Mouse (Mus musculus): ENCODE measurements around the gene Nufip1.
A peak's percentile ranks its signal among the peaks of the same experiment; 100 is the strongest.

Nufip1 gene

GRCm38 (mm10) chr14:76110396-76111221 is at the start of gene Nufip1, which contains the start of gene Gpalpp1:
Gene Nufip1 (plus strand): TSS chr14:76110891.
Gene Gpalpp1 (minus strand): TSS chr14:76110760.
- peak; percentile 96 for DNase-seq (ENCODE audit: low read depth, low spot score)

GRCm38 (mm10) chr14:76067237-76067636 is 43.5 kb upstream of the Nufip1 start:
- no peak for DNase-seq (ENCODE audit: low read depth, low spot score)

GRCm38 (mm10) chr14:76068296-76068695 is 42.4 kb upstream of the Nufip1 start:
- no peak for DNase-seq (ENCODE audit: low read depth, low spot score)

- DNase-seq (ENCODE audit: low read depth, low spot score) = no peak
Measured at GRCm38 (mm10) chr14:76069296-76069695, 41.4 kb upstream of the Nufip1 start.

- DNase-seq (ENCODE audit: low read depth, low spot score) = no peak
Measured at GRCm38 (mm10) chr14:76072626-76073025, 38.1 kb upstream of the Nufip1 start.

GRCm38 (mm10) chr14:76074206-76074605 is 36.5 kb upstream of the Nufip1 start:
- no peak for DNase-seq (ENCODE audit: low read depth, low spot score)

GRCm38 (mm10) chr14:76075721-76076120 is 35.0 kb upstream of the Nufip1 start:
- DNase-seq (ENCODE audit: low read depth, low spot score) = no peak

- no peak for DNase-seq (ENCODE audit: low read depth, low spot score)
Measured at GRCm38 (mm10) chr14:76076602-76077001, 34.1 kb upstream of the Nufip1 start.

GRCm38 (mm10) chr14:76077088-76077491 is 33.6 kb upstream of the Nufip1 start:
- DNase-seq (ENCODE audit: low read depth, low spot score) = peak; percentile 30

- no peak for DNase-seq (ENCODE audit: low read depth, low spot score)
Measured at GRCm38 (mm10) chr14:76081451-76081850, 29.2 kb upstream of the Nufip1 start.

- no peak for DNase-seq (ENCODE audit: low read depth, low spot score)
Measured at GRCm38 (mm10) chr14:76082086-76082636, 28.5 kb upstream of the Nufip1 start.

- DNase-seq (ENCODE audit: low read depth, low spot score) = no peak
Measured at GRCm38 (mm10) chr14:76084188-76084587, 26.5 kb upstream of the Nufip1 start.

GRCm38 (mm10) chr14:76097244-76097643 is 13.4 kb upstream of the Nufip1 start:
- no peak for DNase-seq (ENCODE audit: low read depth, low spot score)

GRCm38 (mm10) chr14:76097815-76098214 is 12.9 kb upstream of the Nufip1 start:
- no peak for DNase-seq (ENCODE audit: low read depth, low spot score)

GRCm38 (mm10) chr14:76099543-76099942 is 11.1 kb upstream of the Nufip1 start:
- DNase-seq (ENCODE audit: low read depth, low spot score) = no peak

- no peak for DNase-seq (ENCODE audit: low read depth, low spot score)
Measured at GRCm38 (mm10) chr14:76115744-76116143, 5.1 kb downstream of the Nufip1 start.

- DNase-seq (ENCODE audit: low read depth, low spot score) = no peak
Measured at GRCm38 (mm10) chr14:76118963-76119362, 8.3 kb downstream of the Nufip1 start.

GRCm38 (mm10) chr14:76120472-76120871 is 9.8 kb downstream of the Nufip1 start:
- no peak for DNase-seq (ENCODE audit: low read depth, low spot score)

GRCm38 (mm10) chr14:76121901-76122662 is 11.4 kb downstream of the Nufip1 start:
- no peak for DNase-seq (ENCODE audit: low read depth, low spot score)

- DNase-seq (ENCODE audit: low read depth, low spot score) = no peak
Measured at GRCm38 (mm10) chr14:76122663-76123058, 12.0 kb downstream of the Nufip1 start.

GRCm38 (mm10) chr14:76127311-76127710 is 16.6 kb downstream of the Nufip1 start:
- DNase-seq (ENCODE audit: low read depth, low spot score) = no peak

- DNase-seq (ENCODE audit: low read depth, low spot score) = no peak
Measured at GRCm38 (mm10) chr14:76128174-76128573, 17.5 kb downstream of the Nufip1 start.

Data from retina, adult 2 months (tissue).